Mouse (Mus musculus): Measurements from ENCODE around the gene Capza2. TPM values are rescaled to one million over a fixed set of nuclear protein-coding genes. Genes with fewer than 3 reads are reported as not detected.

Gene Capza2
- total RNA-seq (2012; rRNA removed): 67.8 and 69.5 TPM in 2 replicates
- polyA plus RNA-seq (2012; ENCODE audit: insufficient read depth in 1 of 2, insufficient read length in 2 of 2, low read depth in 1 of 2, low replicate concordance in 2 of 2, missing spikeins in 1 of 2): 100 to 1,000 TPM in 1 of 2 experiments, 10 to 100 TPM in 1; 84.7 to 251 TPM

DNA sequence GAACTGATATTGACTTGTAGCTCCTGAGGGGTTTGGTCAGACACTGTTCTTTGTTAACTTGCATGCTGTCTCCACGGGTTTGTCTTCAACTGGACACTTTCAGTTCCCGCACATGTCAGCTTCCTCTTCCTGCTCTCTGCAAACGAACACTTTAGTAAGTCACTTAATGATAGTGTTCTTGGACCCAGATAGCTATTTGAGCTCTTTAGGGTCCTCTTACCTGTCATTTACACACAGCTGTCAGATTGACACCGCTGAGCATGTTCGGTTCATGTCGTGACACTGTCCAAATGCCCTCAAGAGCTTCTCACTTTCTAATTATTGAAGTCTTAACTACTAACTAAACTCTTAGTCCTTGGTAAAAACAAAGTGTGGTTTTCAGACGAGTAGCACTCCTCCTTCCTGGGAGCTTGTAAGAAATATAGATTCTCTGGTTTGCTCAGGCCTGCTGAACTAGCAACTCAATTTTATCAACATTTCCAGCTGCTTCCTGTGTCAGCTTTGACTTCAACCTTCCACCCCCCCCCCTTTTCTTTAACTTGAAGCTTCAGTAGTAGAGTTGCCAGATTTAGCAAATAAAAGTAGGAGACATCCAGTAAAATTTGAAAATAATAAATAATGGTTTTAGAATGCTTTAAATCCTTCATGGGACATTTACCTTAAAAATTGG is at the start of gene Capza2:
TSS of gene Capza2 (plus strand) at position 620 of the 670 bp plus-strand sequence.
- peaks cover 27% of the 10 kb centered on the region for H3K79me2 ChIP-seq (ENCODE audit: control insufficient read depth, insufficient read depth, low read length, poor library complexity)
- H3K36me3 ChIP-seq (ENCODE audit: control insufficient read depth in 1 of 2, insufficient read depth in 2 of 2, low read length in 2 of 2): peaks cover 2 to 31% of the 10 kb centered on the region in 2 experiments; a peak in 3 of 4 replicates
- peak within 1 kb of the TSS; percentile 61 for H3K9ac ChIP-seq (ENCODE audit: control insufficient read depth, low read depth, low read length, poor library complexity, severe bottlenecking)
- DNase-seq (ENCODE audit: low read depth, low spot score): peak; percentile 79
- peaks cover 17 to 31% of the 10 kb centered on the region in 2 experiments for H3K4me1 ChIP-seq (ENCODE audit: control insufficient read depth in 1 of 2, insufficient read depth in 2 of 2, low read length in 2 of 2)
- H3K4me3 ChIP-seq (ENCODE audit: control insufficient read depth in 1 of 2, insufficient read depth in 1 of 2, low read depth in 2 of 2, low read length in 2 of 2): peak within 1 kb of the TSS; percentile 35 to 73
- no peaks in the 10 kb centered on the region for H3K9me3 ChIP-seq (replicated peaks; ENCODE audit: insufficient read depth, low read length)
- no peaks in the 10 kb centered on the region for H3K27me3 ChIP-seq (ENCODE audit: control insufficient read depth in 1 of 2, insufficient read depth in 2 of 2, low read length in 2 of 2)
- peak within 1 kb of the TSS; percentile 84 for H3K27ac ChIP-seq (ENCODE audit: control insufficient read depth, low read depth, low read length)
- no peak for TF ChIP-seq CTCF (IDR thresholded peaks at IDR 0.05 in 2 of 3, conservative IDR thresholded peaks at IDR 0.05 in 1 of 3; ENCODE audit: control insufficient read depth in 1 of 3, insufficient read depth in 1 of 3, low read depth in 2 of 3, low read length in 3 of 3, poor library complexity in 1 of 3, severe bottlenecking in 1 of 3)
- no peak for TF ChIP-seq USF2 (IDR thresholded peaks at IDR 0.05; ENCODE audit: borderline replicate concordance in 1 of 2, insufficient read depth in 1 of 2, low read depth in 1 of 2, low read length in 2 of 2)
- TF ChIP-seq ETS1 (IDR thresholded peaks at IDR 0.05; ENCODE audit: low read depth, low read length): peak; percentile 94
- TF ChIP-seq MYB (IDR thresholded peaks at IDR 0.05; ENCODE audit: low read depth, low read length): no peak
- no peak for TF ChIP-seq HCFC1 (IDR thresholded peaks at IDR 0.05; ENCODE audit: low read depth, low read length)
- peak; percentile 54; the same call in 1 of the 2 replicates for TF ChIP-seq MAZ (IDR thresholded peaks at IDR 0.05; ENCODE audit: low read depth, low read length)
- TF ChIP-seq GATA1 (IDR thresholded peaks at IDR 0.05; ENCODE audit: low read depth, low read length): peak; percentile 74
- no peak for TF ChIP-seq ZNF384 (IDR thresholded peaks at IDR 0.05; ENCODE audit: low read depth, low read length)
- TF ChIP-seq MAFK (IDR thresholded peaks at IDR 0.05; ENCODE audit: borderline replicate concordance, low read depth, low read length): no peak
- no peak for TF ChIP-seq TBP (IDR thresholded peaks at IDR 0.05; ENCODE audit: low read depth, low read length)
- TF ChIP-seq ZC3H11A (IDR thresholded peaks at IDR 0.05; ENCODE audit: low read depth, low read length): no peak
- TF ChIP-seq GABPA (IDR thresholded peaks at IDR 0.05; ENCODE audit: low read depth, low read length): no peak
- no peak for TF ChIP-seq BHLHE40 (IDR thresholded peaks at IDR 0.05; ENCODE audit: borderline replicate concordance, low read depth, low read length)
- no peak for TF ChIP-seq SMC3 (IDR thresholded peaks at IDR 0.05; ENCODE audit: low read depth, low read length)
- TF ChIP-seq USF1 (IDR thresholded peaks at IDR 0.05; ENCODE audit: low read depth, low read length): no peak
- peak; percentile 70; the same call in 1 of the 2 replicates for TF ChIP-seq MAX (IDR thresholded peaks at IDR 0.05; ENCODE audit: low read length)
- TF ChIP-seq E2F4 (IDR thresholded peaks at IDR 0.05; ENCODE audit: borderline replicate concordance, low read depth, low read length): no peak
- peak; percentile 84 for TF ChIP-seq TAL1 (IDR thresholded peaks at IDR 0.05; ENCODE audit: low read length)
- no peak for TF ChIP-seq UBTF (IDR thresholded peaks at IDR 0.05; ENCODE audit: borderline replicate concordance, insufficient read depth, low read depth, low read length)
- no peak for TF ChIP-seq POLR2AphosphoS5 (IDR thresholded peaks at IDR 0.05; ENCODE audit: borderline replicate concordance, low read depth, low read length)
- TF ChIP-seq KAT2A (conservative IDR thresholded peaks at IDR 0.05; ENCODE audit: low read depth, low read length): no peak
- TF ChIP-seq NRF1 (IDR thresholded peaks at IDR 0.05; ENCODE audit: insufficient read depth, low read depth, low read length, poor library complexity, severe bottlenecking): no peak
- TF ChIP-seq ZKSCAN1 (IDR thresholded peaks at IDR 0.05; ENCODE audit: low read depth, low read length): no peak
- peak; percentile 52 to 69; a peak in 3 of 4 replicates for TF ChIP-seq EP300 (IDR thresholded peaks at IDR 0.05; ENCODE audit: low read depth in 1 of 2, low read length in 2 of 2)
- TF ChIP-seq RCOR1 (IDR thresholded peaks at IDR 0.05; ENCODE audit: low read depth, low read length): peak; percentile 93
- TF ChIP-seq TCF12 (IDR thresholded peaks at IDR 0.05; ENCODE audit: low read depth, low read length): peak; percentile 81
- TF ChIP-seq JUND (IDR thresholded peaks at IDR 0.05; ENCODE audit: low read depth, low read length): no peak
- peak; percentile 57 for TF ChIP-seq MXI1 (IDR thresholded peaks at IDR 0.05; ENCODE audit: low read depth, low read length)
- TF ChIP-seq CHD1 (IDR thresholded peaks at IDR 0.05; ENCODE audit: low read depth, low read length): no peak
- TF ChIP-seq MYC (IDR thresholded peaks at IDR 0.05; ENCODE audit: low read depth, low read length): 0 out of 2 replicates have a peak, but pooled peaks have one; percentile 40
- TF ChIP-seq SIN3A (IDR thresholded peaks at IDR 0.05; ENCODE audit: low read length): peak; percentile 86
